Mouse (Mus musculus) intestine, embryonic 15.5 days (tissue): ENCODE measurements around the gene Enpp6. TPM values are rescaled to one million over a fixed set of nuclear protein-coding genes. Genes with fewer than 3 reads are reported as not detected.
A peak's percentile ranks its signal among the peaks of the same experiment; 100 is the strongest.
"Not testable (repeated sequence)": the region's sequence is repeated elsewhere in the genome, so short reads cannot be mapped to it uniquely, and the experiment has no call there.

Experiments used
- ATAC-seq: fragments of 200-750 bp; cut with Nextera tagmentation; 2 replicates; pipeline ENCODE4 v1.8.0; 2017; ENCODE audit warnings: moderate TSS enrichment, moderate library complexity
- H3K27ac ChIP-seq: fragments of 300-500 bp; sonication (generic); 2 replicates; pipeline ENCODE4 v1.5.1; 2015; ENCODE audit warnings: mild to moderate bottlenecking, inconsistent platforms
- H3K27me3 ChIP-seq: fragments of 300-500 bp; sonication (generic); replicated peaks from 2 replicates; pipeline ENCODE4 v1.6.1; 2015; ENCODE audit warnings: inconsistent platforms
- H3K36me3 ChIP-seq: fragments of 300-500 bp; sonication (generic); 2 replicates; pipeline ENCODE4 v1.6.1; 2015; ENCODE audit warnings: inconsistent platforms
- H3K4me1 ChIP-seq: fragments of 300-500 bp; sonication (generic); replicated peaks from 2 replicates; pipeline ENCODE4 v1.6.1; 2015; ENCODE audit warnings: inconsistent platforms
- H3K4me2 ChIP-seq: fragments of 300-500 bp; sonication (generic); replicated peaks from 2 replicates; pipeline ENCODE4 v1.6.1; 2015; ENCODE audit warnings: mild to moderate bottlenecking, inconsistent platforms
- H3K4me3 ChIP-seq: fragments of 300-500 bp; sonication (generic); replicated peaks from 2 replicates; pipeline ENCODE4 v1.5.1; 2015; ENCODE audit warnings: inconsistent platforms
- H3K9ac ChIP-seq: fragments of 300-500 bp; sonication (generic); 2 replicates; pipeline ENCODE4 v1.6.1; 2015; ENCODE audit warnings: inconsistent platforms
- H3K9me3 ChIP-seq: fragments of 300-500 bp; sonication (generic); 2 replicates; pipeline ENCODE4 v1.6.1; 2016; ENCODE audit warnings: inconsistent platforms
- WGBS: fragments of 180-500 bp; shearing (Covaris S2); methylation state at CpG from one replicate; pipeline ENCODE4 v1.1.7; 2015; 5-methylcytosine and 5-hydroxymethylcytosine counted together
- polyA plus RNA-seq: library from polyadenylated mRNA; unstranded; fragments of >200 nt; fragmentation: Nextera tagmentation; extraction: Ambion mirVana; gene quantifications from 2 replicates; pipeline ENCODE4 v1.2.1, GENCODE M21; 2015

Gene Enpp6
- polyA plus RNA-seq, 1 experiment from 2014 or later: 0.16 TPM

GRCm38 (mm10) chr8:47008220-47008773, 21.6 kb downstream of the Enpp6 start:
- no peak overlapping the region for H3K4me2 ChIP-seq
- no peak overlapping the region for H3K4me3 ChIP-seq
- WGBS: 64% methylated on average over 13 of the region's 13 CpGs
- no peaks in the 10 kb centered on the region for H3K4me1 ChIP-seq
- H3K36me3 ChIP-seq: no peaks in the 10 kb centered on the region
- no peaks in the 10 kb centered on the region for H3K27me3 ChIP-seq
- ATAC-seq: no peak
- H3K27ac ChIP-seq: no peak overlapping the region
- H3K9me3 ChIP-seq: no peaks in the 10 kb centered on the region
- no peak overlapping the region for H3K9ac ChIP-seq

GRCm38 (mm10) chr8:47016268-47016946, 29.7 kb downstream of the Enpp6 start:
- Histone ChIP-seq H3K27me3 (peaks cover 17% of the 10 kb centered on the region), H3K27ac (no peak overlapping the region), H3K9ac (no peak overlapping the region), H3K4me3 (no peak overlapping the region), H3K4me2 (no peak overlapping the region), H3K9me3 (no peaks in the 10 kb centered on the region), H3K36me3 (no peaks in the 10 kb centered on the region), H3K4me1 (0 out of 2 replicates have a peak, but pooled peaks cover 3% of the 10 kb centered on the region)
- WGBS: 37% methylated on average over 13 of the region's 13 CpGs
- ATAC-seq: peak; percentile 82

GRCm38 (mm10) chr8:47021135-47021555, 34.5 kb downstream of the Enpp6 start:
- ATAC-seq: peak; percentile 82
- no peaks in the 10 kb centered on the region for H3K9me3 ChIP-seq
- H3K36me3 ChIP-seq: no peaks in the 10 kb centered on the region
- 35% methylated on average over 8 of the region's 8 CpGs for WGBS
- H3K9ac ChIP-seq: no peak overlapping the region
- H3K4me2 ChIP-seq: no peak overlapping the region
- peaks cover 14% of the 10 kb centered on the region for H3K27me3 ChIP-seq
- 0 out of 2 replicates have a peak, but pooled peaks cover 3% of the 10 kb centered on the region for H3K4me1 ChIP-seq
- H3K27ac ChIP-seq: no peak overlapping the region
- H3K4me3 ChIP-seq: no peak overlapping the region

- H3K4me2 ChIP-seq: no peak overlapping the region
- ATAC-seq: no peak
- no peak overlapping the region for H3K27ac ChIP-seq
- 0 out of 2 replicates have a peak, but pooled peaks cover 3% of the 10 kb centered on the region for H3K4me1 ChIP-seq
- WGBS: 83% methylated on average over 4 of the region's 4 CpGs
- no peaks in the 10 kb centered on the region for H3K9me3 ChIP-seq
- no peaks in the 10 kb centered on the region for H3K36me3 ChIP-seq
- no peak overlapping the region for H3K4me3 ChIP-seq
- peaks cover 13% of the 10 kb centered on the region for H3K27me3 ChIP-seq
- H3K9ac ChIP-seq: no peak overlapping the region
These were observed 37.9 kb downstream of the Enpp6 start for GRCm38 (mm10) chr8:47024612-47025011.

GRCm38 (mm10) chr8:47026841-47027490, 40.3 kb downstream of the Enpp6 start:
- no peak overlapping the region for H3K9ac ChIP-seq
- H3K27me3 ChIP-seq: peaks cover 13% of the 10 kb centered on the region
- H3K36me3 ChIP-seq: no peaks in the 10 kb centered on the region
- ATAC-seq: no peak
- no peak overlapping the region for H3K4me2 ChIP-seq
- H3K27ac ChIP-seq: no peak overlapping the region
- H3K4me1 ChIP-seq: no peaks in the 10 kb centered on the region
- no peaks in the 10 kb centered on the region for H3K9me3 ChIP-seq
- 71% methylated on average over 10 of the region's 10 CpGs for WGBS
- H3K4me3 ChIP-seq: no peak overlapping the region

- Histone ChIP-seq H3K4me3 (no peak overlapping the region), H3K27ac (no peak overlapping the region), H3K9me3 (no peaks in the 10 kb centered on the region), H3K36me3 (no peaks in the 10 kb centered on the region), H3K27me3 (peaks cover 4% of the 10 kb centered on the region), H3K4me1 (no peaks in the 10 kb centered on the region), H3K9ac (no peak overlapping the region), H3K4me2 (no peak overlapping the region)
- WGBS: 60% methylated on average over 6 of the region's 6 CpGs
- no peak for ATAC-seq
These were observed 41.8 kb downstream of the Enpp6 start for GRCm38 (mm10) chr8:47028474-47028873.

- no peaks in the 10 kb centered on the region for H3K9me3 ChIP-seq
- H3K27me3 ChIP-seq: peaks cover 4% of the 10 kb centered on the region; the same call in 1 of the 2 replicates
- WGBS: 92% methylated on average over 19 of the region's 19 CpGs
- H3K27ac ChIP-seq: no peak overlapping the region
- no peak overlapping the region for H3K9ac ChIP-seq
- H3K4me3 ChIP-seq: no peak overlapping the region
- H3K36me3 ChIP-seq: no peaks in the 10 kb centered on the region
- no peaks in the 10 kb centered on the region for H3K4me1 ChIP-seq
- ATAC-seq: no peak
- no peak overlapping the region for H3K4me2 ChIP-seq
These were observed 43.6 kb downstream of the Enpp6 start for GRCm38 (mm10) chr8:47030321-47030720.

GRCm38 (mm10) chr8:47032081-47032480, 45.4 kb downstream of the Enpp6 start:
- no peak overlapping the region for H3K4me2 ChIP-seq
- no peak overlapping the region for H3K9ac ChIP-seq
- ATAC-seq: no peak
- H3K27me3 ChIP-seq: peaks cover 11% of the 10 kb centered on the region; the same call in 1 of the 2 replicates
- H3K4me1 ChIP-seq: no peaks in the 10 kb centered on the region
- H3K36me3 ChIP-seq: no peaks in the 10 kb centered on the region
- no peaks in the 10 kb centered on the region for H3K9me3 ChIP-seq
- WGBS: 70% methylated on average over 7 of the region's 7 CpGs
- no peak overlapping the region for H3K4me3 ChIP-seq
- no peak overlapping the region for H3K27ac ChIP-seq

- no peak overlapping the region for H3K27ac ChIP-seq
- no peaks in the 10 kb centered on the region for H3K4me1 ChIP-seq
- no peaks in the 10 kb centered on the region for H3K9me3 ChIP-seq
- no peak overlapping the region for H3K4me3 ChIP-seq
- 0 out of 2 replicates have a peak, but pooled peaks cover 7% of the 10 kb centered on the region for H3K27me3 ChIP-seq
- no peaks in the 10 kb centered on the region for H3K36me3 ChIP-seq
- ATAC-seq: peak; percentile 85
- 39% methylated on average over 4 of the region's 4 CpGs for WGBS
- H3K9ac ChIP-seq: no peak overlapping the region
- H3K4me2 ChIP-seq: no peak overlapping the region
These were observed 47.3 kb downstream of the Enpp6 start for GRCm38 (mm10) chr8:47033976-47034375.

GRCm38 (mm10) chr8:47036501-47036900, 49.8 kb downstream of the Enpp6 start:
- no peaks in the 10 kb centered on the region for H3K36me3 ChIP-seq
- H3K4me3 ChIP-seq: no peak overlapping the region
- H3K9me3 ChIP-seq: no peaks in the 10 kb centered on the region
- no peaks in the 10 kb centered on the region for H3K4me1 ChIP-seq
- 79% methylated on average over 8 of the region's 8 CpGs for WGBS
- H3K4me2 ChIP-seq: no peak overlapping the region
- 0 out of 2 replicates have a peak, but pooled peaks cover 7% of the 10 kb centered on the region for H3K27me3 ChIP-seq
- ATAC-seq: no peak
- H3K9ac ChIP-seq: no peak overlapping the region
- no peak overlapping the region for H3K27ac ChIP-seq

GRCm38 (mm10) chr8:47037405-47037804, 50.7 kb downstream of the Enpp6 start:
- no peaks in the 10 kb centered on the region for H3K36me3 ChIP-seq
- WGBS: 73% methylated on average over 5 of the region's 5 CpGs

GRCm38 (mm10) chr8:47040215-47040614, 53.5 kb downstream of the Enpp6 start:
- not testable (repeated sequence) for H3K9ac ChIP-seq, H3K4me1 ChIP-seq, H3K4me3 ChIP-seq, H3K27me3 ChIP-seq, H3K27ac ChIP-seq, H3K9me3 ChIP-seq, H3K4me2 ChIP-seq, H3K36me3 ChIP-seq, ATAC-seq
- WGBS: 82% methylated on average over 4 of the region's 4 CpGs

More at GRCm38 (mm10) chr8:47037405-47037804, 50.7 kb downstream of the Enpp6 start:
- no peaks in the 10 kb centered on the region for H3K9me3 ChIP-seq
- 0 out of 2 replicates have a peak, but pooled peaks cover 7% of the 10 kb centered on the region for H3K27me3 ChIP-seq
- H3K27ac ChIP-seq: no peak overlapping the region
- no peak overlapping the region for H3K4me2 ChIP-seq
- H3K4me3 ChIP-seq: no peak overlapping the region
- no peak for ATAC-seq
- no peak overlapping the region for H3K9ac ChIP-seq
- H3K4me1 ChIP-seq: no peaks in the 10 kb centered on the region
